ENCODE assay signal across 9 mouse cellular contexts in genomic region chr9:43286870-43287269, GRCm38 (mm10). TPM values are rescaled to one million over a fixed set of nuclear protein-coding genes. Genes with fewer than 3 reads are reported as not detected.
DNase-seq lines count a peak whose midpoint lies in the region; ATAC-seq and TF ChIP-seq lines count a peak whose summit lies in the region.
"Had no signal": no experiment of that assay in that cellular context is flagged by ENCODE, and none has a peak within 500 bp of the region (broad histone marks: within the 10 kb centered on the region; RNA-seq: fewer than 3 reads in every experiment).

No protein-coding gene starts in this region.

- H3K27ac ChIP-seq in ES-E14 (ENCODE audit: insufficient read depth, low read depth, low read length, poor library complexity, severe bottlenecking): no peak overlapping the region
- no peak overlapping the region for H3K27ac ChIP-seq in bone marrow macrophage, adult 2 months (ENCODE audit: insufficient read depth, low read depth, low read length)
- peak overlapping the region; percentile 82 for H3K27ac ChIP-seq in forebrain, embryonic 10.5 days
- H3K27ac ChIP-seq in hindbrain, embryonic 12.5 days: no peak overlapping the region
- H3K27ac ChIP-seq in small intestine, adult 2 months (ENCODE audit: insufficient read depth, low read depth, low read length): no peak overlapping the region

- H3K4me2 ChIP-seq in hindbrain, embryonic 12.5 days (replicated peaks): peak overlapping the region; percentile 38

- no peak overlapping the region for H3K9ac ChIP-seq in ES-E14 (ENCODE audit: insufficient read depth, low read depth, low read length, poor library complexity, severe bottlenecking)
- no peak overlapping the region for H3K9ac ChIP-seq in hindbrain, embryonic 12.5 days

- in situ Hi-C loops in ES-E14 (cut with MboI; ENCODE audit: low sequenced_read_pairs in 2 of 2, unreplicated experiment in 2 of 2): no loop called here

- WGBS in forebrain, embryonic 10.5 days: 2% methylated on average over 20 of the region's 20 CpGs
- 1% methylated on average over 20 of the region's 20 CpGs for WGBS in hindbrain, embryonic 12.5 days
- 16% methylated on average over 20 of the region's 20 CpGs for WGBS in small intestine, adult 2 months

- 0 out of 4 replicates have a peak overlapping the region, but pooled peaks of 1 of the 2 experiments have one; percentile 22 for H3K4me3 ChIP-seq in ES-E14 (ENCODE audit: insufficient read depth in 1 of 2, low read depth in 1 of 2, low read length in 2 of 2, poor library complexity in 1 of 2, severe bottlenecking in 1 of 2)
- H3K4me3 ChIP-seq in bone marrow macrophage, adult 2 months (ENCODE audit: insufficient read depth, low read length): no peak overlapping the region
- peak overlapping the region; percentile 42 for H3K4me3 ChIP-seq in forebrain, embryonic 10.5 days
- H3K4me3 ChIP-seq in hindbrain, embryonic 12.5 days: peak overlapping the region; percentile 9; the same call in 1 of the 2 replicates
- no peak overlapping the region for H3K4me3 ChIP-seq in small intestine, adult 2 months (ENCODE audit: low read depth, low read length)

- ATAC-seq in hindbrain, embryonic 12.5 days (ENCODE audit: low FRiP score): peak; percentile 59
- ATAC-seq in megakaryocyte, adult 5-6 weeks (ENCODE audit: poor library complexity, severe bottlenecking): peak; percentile 43; the same call in 1 of the 2 replicates

- DNase-seq in ES-E14 (ENCODE audit: low read depth, low spot score) (no peak), adipocyte (ENCODE audit: low spot score) (no peak)
- DNase-seq in forebrain, embryonic 10.5 days (ENCODE audit: extremely low spot score, low spot score): peak; percentile 89
- DNase-seq in layer of hippocampus, postnatal 25 days (ENCODE audit: extremely low spot score in 1 of 2, low spot score in 1 of 2): peak; percentile 74 to 81

- no peaks in the 10 kb centered on the region for H3K9me3 ChIP-seq in ES-E14 (ENCODE audit: control insufficient read depth, insufficient read depth, low read depth, low read length)
- H3K9me3 ChIP-seq in forebrain, embryonic 10.5 days: no peaks in the 10 kb centered on the region
- no peaks in the 10 kb centered on the region for H3K9me3 ChIP-seq in hindbrain, embryonic 12.5 days (replicated peaks)

- no peak for TF ChIP-seq POLR2A in bone marrow macrophage, adult 2 months (IDR thresholded peaks at IDR 0.05; ENCODE audit: borderline replicate concordance, low read depth, low read length)
- TF ChIP-seq POLR2A in small intestine, adult 2 months (IDR thresholded peaks at IDR 0.05; ENCODE audit: low read depth, low read length): no peak

- H3K27me3 ChIP-seq in forebrain, embryonic 10.5 days (ENCODE audit: poor library complexity, severe bottlenecking): peaks cover 41% of the 10 kb centered on the region
- peaks cover 19% of the 10 kb centered on the region for H3K27me3 ChIP-seq in hindbrain, embryonic 12.5 days
- H3K27me3 ChIP-seq in small intestine, adult 2 months (ENCODE audit: control insufficient read depth, insufficient read depth, low read length): no peaks in the 10 kb centered on the region

- no peaks in the 10 kb centered on the region for H3K4me1 ChIP-seq in ES-E14 (ENCODE audit: control insufficient read depth in 2 of 2, insufficient read depth in 2 of 2, low read length in 2 of 2, poor library complexity in 1 of 2)
- H3K4me1 ChIP-seq in bone marrow macrophage, adult 2 months (ENCODE audit: control insufficient read depth, insufficient read depth, low read length): no peaks in the 10 kb centered on the region
- peaks cover 28% of the 10 kb centered on the region for H3K4me1 ChIP-seq in forebrain, embryonic 10.5 days
- H3K4me1 ChIP-seq in hindbrain, embryonic 12.5 days: peaks cover 5% of the 10 kb centered on the region
- H3K4me1 ChIP-seq in small intestine, adult 2 months (ENCODE audit: control insufficient read depth, insufficient read depth, insufficient read length, low read length): peaks cover 5% of the 10 kb centered on the region; the same call in 1 of the 2 replicates

- TF ChIP-seq CTCF in bone marrow macrophage, adult 2 months (IDR thresholded peaks at IDR 0.05; ENCODE audit: low read depth, low read length): peak; percentile 82
- peak; percentile 83 for TF ChIP-seq CTCF in small intestine, adult 2 months (IDR thresholded peaks at IDR 0.05; ENCODE audit: extremely low read depth, insufficient read length, insufficient replicate concordance, low read depth, low read length)

- H3K36me3 ChIP-seq in ES-E14 (ENCODE audit: control insufficient read depth, insufficient read depth, low read length, poor library complexity, severe bottlenecking): no peaks in the 10 kb centered on the region
- H3K36me3 ChIP-seq in forebrain, embryonic 10.5 days (replicated peaks): no peaks in the 10 kb centered on the region
- no peaks in the 10 kb centered on the region for H3K36me3 ChIP-seq in hindbrain, embryonic 12.5 days
- H3K36me3 ChIP-seq in small intestine, adult 2 months (ENCODE audit: control insufficient read depth, insufficient read depth, low read length): no peaks in the 10 kb centered on the region

TF ChIP-seq in ES-E14, 5 proteins besides CTCF, POLR2A, EP300 and RAD21:
- TF ChIP-seq ZC3H11A (IDR thresholded peaks at IDR 0.05; ENCODE audit: borderline replicate concordance, low read depth, low read length): no peak
- TF ChIP-seq MAFK (IDR thresholded peaks at IDR 0.05; ENCODE audit: insufficient read depth, low read depth, low read length): no peak
- peak; percentile 86 for TF ChIP-seq ZNF384 (IDR thresholded peaks at IDR 0.05; ENCODE audit: low read depth, low read length)
- no peak for TF ChIP-seq CHD2 (IDR thresholded peaks at IDR 0.05; ENCODE audit: low read depth, low read length)
- TF ChIP-seq HCFC1 (IDR thresholded peaks at IDR 0.05; ENCODE audit: borderline replicate concordance, insufficient read depth, low read length): no peak

RNA-seq across cellular contexts. Expression of gene Trim29, which starts 23.8 kb away (rescaled TPM):
- total RNA-seq in ES-E14 (2012; rRNA removed): 0.22 and 0.74 TPM in 2 replicates
- not detected in 2 replicates for polyA plus RNA-seq in bone marrow macrophage, adult 2 months (2012; ENCODE audit: insufficient read depth, insufficient read length, missing spikeins)
- polyA plus RNA-seq in forebrain, embryonic 10.5 days (2016; fragmentation: Nextera tagmentation; extraction: Ambion mirVana): 1.2 and 1.4 TPM in 2 replicates
- 2.1 and 2.2 TPM in 2 replicates for polyA plus RNA-seq in hindbrain, embryonic 12.5 days (2016; fragmentation: Nextera tagmentation; extraction: Ambion mirVana)
- under 1 TPM; 0.34 to 0.35 TPM for total RNA-seq in layer of hippocampus, postnatal 25 days (2021)
- not detected in 2 replicates for total RNA-seq in megakaryocyte, adult 5-6 weeks (2015)
- total RNA-seq in megakaryocyte, adult 5-6 weeks (2017): not detected in 2 replicates
- 0.11 and 0.79 TPM in 2 replicates for polyA plus RNA-seq in small intestine, adult 2 months (2012; rRNA removed)
- total RNA-seq: hematopoietic stem cell, adult 5-6 weeks had no signal

RNA-seq across cellular contexts. Expression of gene Oaf, which starts 47.2 kb away (rescaled TPM):
- 8.4 and 22.8 TPM in 2 replicates for total RNA-seq in ES-E14 (2012; rRNA removed)
- 0.40 and 1.3 TPM in 2 replicates for polyA plus RNA-seq in bone marrow macrophage, adult 2 months (2012; ENCODE audit: insufficient read depth, insufficient read length, missing spikeins)
- polyA plus RNA-seq in forebrain, embryonic 10.5 days (2016; fragmentation: Nextera tagmentation; extraction: Ambion mirVana): 42.1 and 46.5 TPM in 2 replicates
- polyA plus RNA-seq in hindbrain, embryonic 12.5 days (2016; fragmentation: Nextera tagmentation; extraction: Ambion mirVana): 44.6 and 46.7 TPM in 2 replicates
- 10 to 100 TPM; 21.9 TPM for total RNA-seq in layer of hippocampus, postnatal 25 days (2021)
- 7.0 and 7.2 TPM in 2 replicates for total RNA-seq in megakaryocyte, adult 5-6 weeks (2015)
- 3.2 and 3.7 TPM in 2 replicates for total RNA-seq in megakaryocyte, adult 5-6 weeks (2017)
- 21.4 and 35.7 TPM in 2 replicates for polyA plus RNA-seq in small intestine, adult 2 months (2012; rRNA removed)

Comparison
In these comparisons a context has a peak if more than half of its experiments do, and no peak if none do; other contexts are left out.
1. DNase-seq: peak in forebrain, embryonic 10.5 days (single experiment) and layer of hippocampus, postnatal 25 days (2 of 2); none in ES-E14 (single experiment) and adipocyte (single experiment).
2. H3K4me3 ChIP-seq: peak in forebrain, embryonic 10.5 days (single experiment) and hindbrain, embryonic 12.5 days (single experiment); none in bone marrow macrophage, adult 2 months (single experiment) and small intestine, adult 2 months (single experiment).